Mouse (Mus musculus): ENCODE measurements around the gene Ankrd34b. TPM values are rescaled to one million over a fixed set of nuclear protein-coding genes. Genes with fewer than 3 reads are reported as not detected.
A peak's percentile ranks its signal among the peaks of the same experiment; 100 is the strongest.

Gene Ankrd34b
- polyA plus RNA-seq (2015; fragmentation: Nextera tagmentation; extraction: Ambion mirVana), result not detected in 2 replicates

- 2% methylated on average over 34 of the region's 54 CpGs for WGBS (ENCODE audit: insufficient replicate concordance)
- Histone ChIP-seq H3K4me3 (ENCODE audit: low read depth, low read length) (peak within 1 kb of the TSS; percentile 42), H3K27me3 (ENCODE audit: insufficient read depth, low read length) (peaks cover 49% of the 10 kb centered on the region), H3K4me1 (ENCODE audit: insufficient read depth) (peaks cover 3% of the 10 kb centered on the region; the same call in 1 of the 2 replicates), H3K27ac (ENCODE audit: low read depth) (no peak within 1 kb of the TSS), H3K9me3 (ENCODE audit: low read length) (no peaks in the 10 kb centered on the region), H3K36me3 (replicated peaks; ENCODE audit: insufficient read depth, low read length) (no peaks in the 10 kb centered on the region), H3K9ac (replicated peaks) (no peak within 1 kb of the TSS), H3K4me2 (ENCODE audit: low read depth, low read length) (peak within 1 kb of the TSS; percentile 69)
- no peak for TF ChIP-seq EP300 (IDR thresholded peaks at IDR 0.05; ENCODE audit: low read depth)
- TF ChIP-seq CTCF (IDR thresholded peaks at IDR 0.05; ENCODE audit: low read depth), result no peak
- DNase-seq, result peak; percentile 35
- no peak for ATAC-seq
These were observed at the start of gene Ankrd34b for GRCm38 (mm10) chr13:92425758-92426264. Gene Ankrd34b (plus strand): TSS chr13:92425896.

GRCm38 (mm10) chr13:92387367-92387766 lies 38.3 kb upstream of the Ankrd34b start:
- Histone ChIP-seq H3K9me3 (ENCODE audit: low read length) (no peaks in the 10 kb centered on the region), H3K27ac (ENCODE audit: low read depth) (no peak overlapping the region), H3K36me3 (replicated peaks; ENCODE audit: insufficient read depth, low read length) (peaks cover 5% of the 10 kb centered on the region), H3K4me3 (ENCODE audit: low read depth, low read length) (no peak overlapping the region), H3K4me1 (ENCODE audit: insufficient read depth) (no peaks in the 10 kb centered on the region), H3K27me3 (ENCODE audit: insufficient read depth, low read length) (no peaks in the 10 kb centered on the region), H3K9ac (replicated peaks) (no peak overlapping the region), H3K4me2 (ENCODE audit: low read depth, low read length) (no peak overlapping the region)
- 62% methylated on average over 3 of the region's 3 CpGs for WGBS (ENCODE audit: insufficient replicate concordance)
- DNase-seq (no peak), ATAC-seq (no peak)
- no peak for TF ChIP-seq CTCF (IDR thresholded peaks at IDR 0.05; ENCODE audit: low read depth)
- no peak for TF ChIP-seq EP300 (IDR thresholded peaks at IDR 0.05; ENCODE audit: low read depth)

- DNase-seq (no peak), ATAC-seq (no peak)
- no peaks in the 10 kb centered on the region for H3K36me3 ChIP-seq (replicated peaks; ENCODE audit: insufficient read depth, low read length)
- H3K9me3 ChIP-seq (ENCODE audit: low read length), result no peaks in the 10 kb centered on the region
- H3K27ac ChIP-seq (ENCODE audit: low read depth), result no peak overlapping the region
- no peaks in the 10 kb centered on the region for H3K27me3 ChIP-seq (ENCODE audit: insufficient read depth, low read length)
- no peak overlapping the region for H3K4me2 ChIP-seq (ENCODE audit: low read depth, low read length)
- H3K9ac ChIP-seq (replicated peaks), result no peak overlapping the region
- WGBS (ENCODE audit: insufficient replicate concordance), result 78% methylated on average over 12 of the region's 12 CpGs
- no peak overlapping the region for H3K4me3 ChIP-seq (ENCODE audit: low read depth, low read length)
- TF ChIP-seq CTCF (IDR thresholded peaks at IDR 0.05; ENCODE audit: low read depth) (no peak), EP300 (IDR thresholded peaks at IDR 0.05; ENCODE audit: low read depth) (no peak)
- no peaks in the 10 kb centered on the region for H3K4me1 ChIP-seq (ENCODE audit: insufficient read depth)
These were observed 32.5 kb upstream of the Ankrd34b start for GRCm38 (mm10) chr13:92393047-92393661.

GRCm38 (mm10) chr13:92398491-92399384 lies 27.0 kb upstream of the Ankrd34b start:
- H3K27ac ChIP-seq (ENCODE audit: low read depth), result no peak overlapping the region
- no peaks in the 10 kb centered on the region for H3K4me1 ChIP-seq (ENCODE audit: insufficient read depth)
- no peak overlapping the region for H3K4me2 ChIP-seq (ENCODE audit: low read depth, low read length)
- DNase-seq (no peak), ATAC-seq (no peak)
- no peak overlapping the region for H3K9ac ChIP-seq (replicated peaks)
- TF ChIP-seq EP300 (IDR thresholded peaks at IDR 0.05; ENCODE audit: low read depth) (no peak), CTCF (IDR thresholded peaks at IDR 0.05; ENCODE audit: low read depth) (no peak)
- no peaks in the 10 kb centered on the region for H3K27me3 ChIP-seq (ENCODE audit: insufficient read depth, low read length)
- no peaks in the 10 kb centered on the region for H3K36me3 ChIP-seq (replicated peaks; ENCODE audit: insufficient read depth, low read length)
- H3K4me3 ChIP-seq (ENCODE audit: low read depth, low read length), result no peak overlapping the region
- WGBS (ENCODE audit: insufficient replicate concordance), result 68% methylated on average over 11 of the region's 11 CpGs
- H3K9me3 ChIP-seq (ENCODE audit: low read length), result no peaks in the 10 kb centered on the region

- H3K4me1 ChIP-seq (ENCODE audit: insufficient read depth), result no peaks in the 10 kb centered on the region
- no peak overlapping the region for H3K27ac ChIP-seq (ENCODE audit: low read depth)
- no peak for ATAC-seq
- no peak overlapping the region for H3K9ac ChIP-seq (replicated peaks)
- no peaks in the 10 kb centered on the region for H3K36me3 ChIP-seq (replicated peaks; ENCODE audit: insufficient read depth, low read length)
- H3K4me3 ChIP-seq (ENCODE audit: low read depth, low read length), result no peak overlapping the region
- no peaks in the 10 kb centered on the region for H3K9me3 ChIP-seq (ENCODE audit: low read length)
- 47% methylated on average over 2 of the region's 2 CpGs for WGBS (ENCODE audit: insufficient replicate concordance)
- no peaks in the 10 kb centered on the region for H3K27me3 ChIP-seq (ENCODE audit: insufficient read depth, low read length)
- DNase-seq, result no peak
- TF ChIP-seq EP300 (IDR thresholded peaks at IDR 0.05; ENCODE audit: low read depth), result no peak
- no peak overlapping the region for H3K4me2 ChIP-seq (ENCODE audit: low read depth, low read length)
These were observed 23.6 kb upstream of the Ankrd34b start for GRCm38 (mm10) chr13:92402063-92402462.

- no peak for ATAC-seq
These were observed 22.2 kb upstream of the Ankrd34b start for GRCm38 (mm10) chr13:92403496-92403895.

More at GRCm38 (mm10) chr13:92403496-92403895, 22.2 kb upstream of the Ankrd34b start:
- Histone ChIP-seq H3K4me1 (ENCODE audit: insufficient read depth) (no peaks in the 10 kb centered on the region), H3K4me2 (ENCODE audit: low read depth, low read length) (no peak overlapping the region), H3K36me3 (replicated peaks; ENCODE audit: insufficient read depth, low read length) (no peaks in the 10 kb centered on the region), H3K9ac (replicated peaks) (no peak overlapping the region), H3K27me3 (ENCODE audit: insufficient read depth, low read length) (no peaks in the 10 kb centered on the region), H3K9me3 (ENCODE audit: low read length) (no peaks in the 10 kb centered on the region), H3K27ac (ENCODE audit: low read depth) (no peak overlapping the region), H3K4me3 (ENCODE audit: low read depth, low read length) (no peak overlapping the region)
- no peak for DNase-seq
- TF ChIP-seq CTCF (IDR thresholded peaks at IDR 0.05; ENCODE audit: low read depth) (no peak), EP300 (IDR thresholded peaks at IDR 0.05; ENCODE audit: low read depth) (no peak)
- 74% methylated on average over 3 of the region's 3 CpGs for WGBS (ENCODE audit: insufficient replicate concordance)

All from liver, postnatal 0 days (tissue).